Mouse (Mus musculus): Measurements from ENCODE around the gene Pim3.

GRCm38 (mm10) chr15:88877021-88877400, 15.0 kb downstream of the Pim3 start:
- TF ChIP-seq CTCF (IDR thresholded peaks at IDR 0.05; ENCODE audit: borderline replicate concordance, insufficient read depth, low read depth, low read length), result no peak
- no peak for TF ChIP-seq POLR2A (IDR thresholded peaks at IDR 0.05; ENCODE audit: borderline replicate concordance, insufficient read depth, low read length)

Measured in cerebellum, adult 2 months (tissue).